Mouse (Mus musculus): ENCODE measurements around the gene Stxbp4. TPM values are rescaled to one million over a fixed set of nuclear protein-coding genes. Genes with fewer than 3 reads are reported as not detected.

Gene Stxbp4
- polyA plus RNA-seq, 1 experiment from 2014 or later = 26.5 TPM

DNA sequence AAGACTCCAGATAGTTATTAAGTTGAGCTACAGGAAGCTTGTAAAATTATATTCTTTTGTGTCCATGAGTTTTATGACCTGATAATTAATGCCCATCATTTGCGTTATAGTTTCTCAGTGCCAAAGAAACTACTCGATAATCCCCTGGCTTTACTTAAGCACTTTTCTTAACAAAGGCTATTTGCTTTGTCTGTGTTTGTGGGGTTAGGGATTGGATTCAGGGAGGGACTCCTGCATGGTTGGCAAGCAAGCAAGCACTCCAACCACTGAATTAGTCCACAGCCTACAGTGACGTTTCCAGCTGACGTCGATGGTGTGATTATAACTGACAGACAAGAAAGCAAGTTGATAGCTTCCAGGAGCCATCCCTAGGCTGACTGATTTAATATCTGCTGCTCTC lies 199.1 kb downstream of the Stxbp4 start:
- no peak for DNase-seq
- no peak overlapping the region for H3K4me3 ChIP-seq (ENCODE audit: low read depth, low read length)
- no peak for ATAC-seq (ENCODE audit: insufficient read depth)
- no peak overlapping the region for H3K9ac ChIP-seq
- H3K9me3 ChIP-seq (ENCODE audit: low read depth, low read length) = no peaks in the 10 kb centered on the region
- H3K4me1 ChIP-seq (ENCODE audit: insufficient read depth) = no peaks in the 10 kb centered on the region
- no peak for TF ChIP-seq CTCF (IDR thresholded peaks at IDR 0.05; ENCODE audit: low read depth)
- WGBS = 47% methylated on average over 5 of the region's 5 CpGs
- H3K27ac ChIP-seq (ENCODE audit: low read depth) = no peak overlapping the region
- H3K27me3 ChIP-seq (ENCODE audit: insufficient read depth, low read length) = no peaks in the 10 kb centered on the region
- no peak overlapping the region for H3K4me2 ChIP-seq
- H3K36me3 ChIP-seq (ENCODE audit: insufficient read depth) = no peaks in the 10 kb centered on the region

Other genes starting within 250 kb of the Stxbp4 start
- 3.6 and 4.4 TPM in 2 replicates for gene Hlf, start 247.2 kb downstream of the Stxbp4 start, polyA plus RNA-seq (2014; fragmentation: Nextera tagmentation; extraction: Ambion mirVana)
- gene Cox11, start 89 bp upstream of the Stxbp4 start, polyA plus RNA-seq (2014; fragmentation: Nextera tagmentation; extraction: Ambion mirVana) = 25.7 and 25.9 TPM in 2 replicates
- 34.0 and 37.6 TPM in 2 replicates for gene Tom1l1, start 50.3 kb upstream of the Stxbp4 start, polyA plus RNA-seq (2014; fragmentation: Nextera tagmentation; extraction: Ambion mirVana)

All from lung, embryonic 14.5 days (tissue).